Comparison of ENCODE assay signal across 10 mouse cellular contexts in the genomic region with DNA sequence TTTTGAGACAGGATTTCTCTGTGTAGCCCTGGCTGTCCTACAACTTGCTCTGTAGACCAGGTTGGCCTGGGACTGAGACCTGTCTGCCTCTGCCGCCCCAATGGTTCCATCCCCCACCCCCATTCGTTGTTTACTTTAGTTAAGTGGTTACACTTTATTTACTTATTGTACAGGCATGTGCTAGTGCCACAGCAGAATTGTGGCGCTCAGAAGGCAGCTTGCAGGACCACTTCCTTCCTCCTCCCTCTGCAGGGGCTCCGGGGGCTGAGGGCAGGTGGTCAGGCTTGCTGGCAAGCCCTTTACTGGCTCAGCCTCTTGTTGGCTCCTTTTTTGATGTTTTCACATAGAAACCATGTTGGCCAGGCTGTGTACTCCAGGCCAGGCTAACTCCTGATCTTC. TPM values are rescaled to one million over a fixed set of nuclear protein-coding genes. Genes with fewer than 3 reads are reported as not detected.
DNase-seq lines count a peak whose midpoint lies in the region; ATAC-seq and TF ChIP-seq lines count a peak whose summit lies in the region.
"Had no signal": no experiment of that assay in that cellular context is flagged by ENCODE, and none has a peak within 500 bp of the region (broad histone marks: within the 10 kb centered on the region; RNA-seq: fewer than 3 reads in every experiment).

No protein-coding gene starts in this region.

- H3K4me3 ChIP-seq in heart, embryonic 15.5 days, result peak overlapping the region; percentile 53
- H3K4me3 ChIP-seq in midbrain, postnatal 0 days (ENCODE audit: low read depth, low read length), result no peak overlapping the region
- no peak overlapping the region for H3K4me3 ChIP-seq in midbrain, embryonic 14.5 days (replicated peaks; ENCODE audit: low read depth, low read length)
- peak overlapping the region; percentile 53 for H3K4me3 ChIP-seq in intestine, embryonic 16.5 days (ENCODE audit: low read length)
- H3K4me3 ChIP-seq in left cerebral cortex, adult 2 months, result no peak overlapping the region

- 24% methylated on average over 4 of the region's 4 CpGs for WGBS in heart, embryonic 15.5 days
- WGBS in midbrain, postnatal 0 days, result 44% methylated on average over 4 of the region's 4 CpGs
- 44% methylated on average over 4 of the region's 4 CpGs for WGBS in midbrain, embryonic 14.5 days
- 35% methylated on average over 4 of the region's 4 CpGs for WGBS in intestine, embryonic 16.5 days

- intact Hi-C loops in left cerebral cortex, adult 2 months (cut with DNase I), result no loop called here

- H3K36me3 ChIP-seq in heart, embryonic 15.5 days, result no peaks in the 10 kb centered on the region
- H3K36me3 ChIP-seq in midbrain, postnatal 0 days (ENCODE audit: insufficient read depth, low read length), result no peaks in the 10 kb centered on the region
- H3K36me3 ChIP-seq in midbrain, embryonic 14.5 days (ENCODE audit: control insufficient read depth, insufficient read depth, low read length), result no peaks in the 10 kb centered on the region
- H3K36me3 ChIP-seq in intestine, embryonic 16.5 days (ENCODE audit: control insufficient read depth, insufficient read depth, low read length), result no peaks in the 10 kb centered on the region

- no peak overlapping the region for H3K27ac ChIP-seq in heart, embryonic 15.5 days
- no peak overlapping the region for H3K27ac ChIP-seq in midbrain, postnatal 0 days (ENCODE audit: low read depth, low read length)
- H3K27ac ChIP-seq in midbrain, embryonic 14.5 days (replicated peaks; ENCODE audit: low read depth, low read length), result no peak overlapping the region
- no peak overlapping the region for H3K27ac ChIP-seq in intestine, embryonic 16.5 days (ENCODE audit: low read length)
- H3K27ac ChIP-seq in left cerebral cortex, adult 2 months, result no peak overlapping the region

- H3K4me2 ChIP-seq in heart, embryonic 15.5 days, result peak overlapping the region; percentile 81
- H3K4me2 ChIP-seq in midbrain, postnatal 0 days (ENCODE audit: low read depth, low read length, poor library complexity, severe bottlenecking), result 0 out of 2 replicates have a peak overlapping the region, but pooled peaks have one; percentile 3
- H3K4me2 ChIP-seq in midbrain, embryonic 14.5 days (ENCODE audit: low read length), result no peak overlapping the region
- peak overlapping the region; percentile 71; the same call in 1 of the 2 replicates for H3K4me2 ChIP-seq in intestine, embryonic 16.5 days (ENCODE audit: low read depth, low read length)

- no peak for ATAC-seq in heart, embryonic 15.5 days (replicated peaks; ENCODE audit: insufficient number of reproducible peaks, insufficient read depth, low FRiP score, low read depth)
- no peak for ATAC-seq in midbrain, postnatal 0 days (ENCODE audit: low FRiP score)
- ATAC-seq in midbrain, embryonic 14.5 days (ENCODE audit: low FRiP score, low TSS enrichment), result no peak
- no peak for ATAC-seq in intestine, embryonic 16.5 days
- ATAC-seq: forebrain, embryonic 14.5 days had no signal

- no peak overlapping the region for H3K9ac ChIP-seq in heart, embryonic 15.5 days
- no peak overlapping the region for H3K9ac ChIP-seq in midbrain, postnatal 0 days (replicated peaks; ENCODE audit: low read length, poor library complexity, severe bottlenecking)
- no peak overlapping the region for H3K9ac ChIP-seq in midbrain, embryonic 14.5 days (replicated peaks; ENCODE audit: low read length)
- no peak overlapping the region for H3K9ac ChIP-seq in intestine, embryonic 16.5 days (ENCODE audit: low read depth, low read length)

- no peaks in the 10 kb centered on the region for H3K9me3 ChIP-seq in heart, embryonic 15.5 days (replicated peaks)
- H3K9me3 ChIP-seq in midbrain, postnatal 0 days (ENCODE audit: low read length), result no peaks in the 10 kb centered on the region
- H3K9me3 ChIP-seq in midbrain, embryonic 14.5 days (ENCODE audit: control insufficient read depth, low read length), result no peaks in the 10 kb centered on the region
- no peaks in the 10 kb centered on the region for H3K9me3 ChIP-seq in intestine, embryonic 16.5 days (ENCODE audit: control insufficient read depth, low read length)

- peaks cover 31% of the 10 kb centered on the region for H3K4me1 ChIP-seq in heart, embryonic 15.5 days (replicated peaks)
- no peaks in the 10 kb centered on the region for H3K4me1 ChIP-seq in midbrain, postnatal 0 days (ENCODE audit: insufficient read depth, low read length)
- no peaks in the 10 kb centered on the region for H3K4me1 ChIP-seq in midbrain, embryonic 14.5 days (ENCODE audit: control insufficient read depth, insufficient read depth, low read length)
- H3K4me1 ChIP-seq in intestine, embryonic 16.5 days (ENCODE audit: control insufficient read depth, insufficient read depth, low read length), result peaks cover 24% of the 10 kb centered on the region

- no peak for TF ChIP-seq CTCF in midbrain, postnatal 0 days (IDR thresholded peaks at IDR 0.05)
- TF ChIP-seq CTCF in left cerebral cortex, adult 2 months (IDR thresholded peaks at IDR 0.05), result no peak

- peaks cover 39% of the 10 kb centered on the region for H3K27me3 ChIP-seq in heart, embryonic 15.5 days
- peaks cover 27% of the 10 kb centered on the region for H3K27me3 ChIP-seq in midbrain, postnatal 0 days (ENCODE audit: insufficient read depth, low read length)
- peaks cover 42% of the 10 kb centered on the region for H3K27me3 ChIP-seq in midbrain, embryonic 14.5 days (ENCODE audit: control insufficient read depth, insufficient read depth, low read length)
- H3K27me3 ChIP-seq in intestine, embryonic 16.5 days (replicated peaks; ENCODE audit: control insufficient read depth, insufficient read depth, low read length), result peaks cover 7% of the 10 kb centered on the region; the same call in 1 of the 2 replicates

- DNase-seq in heart, adult 8-10 months (ENCODE audit: low spot score), result no peak
- no peak for DNase-seq in midbrain, postnatal 0 days (ENCODE audit: low spot score)
- DNase-seq in midbrain, embryonic 14.5 days, result no peak
- peak; percentile 50 for DNase-seq in thymus, postnatal 25 days
- DNase-seq in gastrocnemius, postnatal 25 days, result no peak
- DNase-seq in left cerebral cortex, adult 2 months (ENCODE audit: extremely low spot score in 1 of 2, low spot score in 2 of 2), result no peak
- DNase-seq: cerebellum, adult 9-11 months had no signal

RNA-seq across cellular contexts. Expression of a gene that starts 1.4 kb away (rescaled TPM):
- polyA plus RNA-seq in heart, embryonic 15.5 days (2015; fragmentation: Nextera tagmentation; extraction: Ambion mirVana), result 13.2 and 24.9 TPM in 2 replicates
- total RNA-seq in heart, adult 8-10 months (2022), result 10 to 100 TPM in 2 of 4 experiments, 1 to 10 TPM in 2; 7.5 to 11.3 (median 9.9) TPM
- 4.5 and 5.2 TPM in 2 replicates for total RNA-seq in midbrain, postnatal 0 days (2014; rRNA removed)
- 3.4 and 3.6 TPM in 2 replicates for polyA plus RNA-seq in midbrain, postnatal 0 days (2015; fragmentation: Nextera tagmentation; extraction: Ambion mirVana)
- polyA plus RNA-seq in midbrain, embryonic 14.5 days (2014; fragmentation: Nextera tagmentation; extraction: Ambion mirVana), result 1.7 and 4.1 TPM in 2 replicates
- 12.7 and 13.7 TPM in 2 replicates for polyA plus RNA-seq in intestine, embryonic 16.5 days (2015; fragmentation: Nextera tagmentation; extraction: Ambion mirVana)
- total RNA-seq in gastrocnemius, postnatal 25 days (2021), result 1 to 10 TPM; 1.6 to 3.0 TPM
- 1 to 10 TPM; 2.0 to 3.6 TPM for total RNA-seq in left cerebral cortex, adult 2 months (2021)

RNA-seq across cellular contexts. Expression of a gene that starts 12.0 kb away (rescaled TPM):
- 1.9 and 2.8 TPM in 2 replicates for polyA plus RNA-seq in heart, embryonic 15.5 days (2015; fragmentation: Nextera tagmentation; extraction: Ambion mirVana)
- 1 to 10 TPM in 1 of 4 experiments, under 1 TPM in 3; 0.27 to 1.9 (median 0.74) TPM for total RNA-seq in heart, adult 8-10 months (2022)
- total RNA-seq in midbrain, postnatal 0 days (2014; rRNA removed), result not detected in 2 replicates
- polyA plus RNA-seq in midbrain, postnatal 0 days (2015; fragmentation: Nextera tagmentation; extraction: Ambion mirVana), result 0.30 TPM in 1 of 2 replicates, not detected in the other
- polyA plus RNA-seq in midbrain, embryonic 14.5 days (2014; fragmentation: Nextera tagmentation; extraction: Ambion mirVana), result not detected in 2 replicates
- polyA plus RNA-seq in intestine, embryonic 16.5 days (2015; fragmentation: Nextera tagmentation; extraction: Ambion mirVana), result 1.8 and 5.4 TPM in 2 replicates
- 1 to 10 TPM; 1.0 to 1.6 TPM for total RNA-seq in gastrocnemius, postnatal 25 days (2021)
- total RNA-seq in left cerebral cortex, adult 2 months (2021), result 1 to 10 TPM; 1.5 to 1.6 TPM
- polyA plus RNA-seq: forebrain, embryonic 14.5 days had no signal

RNA-seq across cellular contexts. Expression of a gene that starts 14.6 kb away (rescaled TPM):
- 136 and 147 TPM in 2 replicates for polyA plus RNA-seq in heart, embryonic 15.5 days (2015; fragmentation: Nextera tagmentation; extraction: Ambion mirVana)
- 100 to 1,000 TPM; 135 to 142 (median 136) TPM for total RNA-seq in heart, adult 8-10 months (2022)
- total RNA-seq in midbrain, postnatal 0 days (2014; rRNA removed), result 62.9 and 80.9 TPM in 2 replicates
- 105 TPM in 2 replicates for polyA plus RNA-seq in midbrain, postnatal 0 days (2015; fragmentation: Nextera tagmentation; extraction: Ambion mirVana)
- polyA plus RNA-seq in midbrain, embryonic 14.5 days (2014; fragmentation: Nextera tagmentation; extraction: Ambion mirVana), result 98.6 and 112 TPM in 2 replicates
- 165 and 181 TPM in 2 replicates for polyA plus RNA-seq in intestine, embryonic 16.5 days (2015; fragmentation: Nextera tagmentation; extraction: Ambion mirVana)
- 10 to 100 TPM; 61.9 to 62.8 TPM for total RNA-seq in gastrocnemius, postnatal 25 days (2021)
- total RNA-seq in left cerebral cortex, adult 2 months (2021), result 10 to 100 TPM; 59.2 to 64.2 TPM

RNA-seq across cellular contexts. Expression of a gene that starts 14.7 kb away (rescaled TPM):
- polyA plus RNA-seq in heart, embryonic 15.5 days (2015; fragmentation: Nextera tagmentation; extraction: Ambion mirVana), result 0.04 and 0.13 TPM in 2 replicates
- total RNA-seq in heart, adult 8-10 months (2022), result under 1 TPM in 1 of 4 experiments, not detected in 3; 0.12 TPM
- total RNA-seq in midbrain, postnatal 0 days (2014; rRNA removed), result 6.3 and 7.7 TPM in 2 replicates
- 4.1 and 4.2 TPM in 2 replicates for polyA plus RNA-seq in midbrain, postnatal 0 days (2015; fragmentation: Nextera tagmentation; extraction: Ambion mirVana)
- polyA plus RNA-seq in midbrain, embryonic 14.5 days (2014; fragmentation: Nextera tagmentation; extraction: Ambion mirVana), result 0.71 and 1.0 TPM in 2 replicates
- polyA plus RNA-seq in intestine, embryonic 16.5 days (2015; fragmentation: Nextera tagmentation; extraction: Ambion mirVana), result 0.09 and 0.10 TPM in 2 replicates
- total RNA-seq in gastrocnemius, postnatal 25 days (2021), result not detected
- 100 to 1,000 TPM; 230 to 248 TPM for total RNA-seq in left cerebral cortex, adult 2 months (2021)

RNA-seq across cellular contexts. Expression of a gene that starts 40.6 kb away (rescaled TPM):
- 16.9 and 26.6 TPM in 2 replicates for polyA plus RNA-seq in heart, embryonic 15.5 days (2015; fragmentation: Nextera tagmentation; extraction: Ambion mirVana)
- 1 to 10 TPM; 1.8 to 6.8 (median 4.6) TPM for total RNA-seq in heart, adult 8-10 months (2022)
- 4.7 and 7.3 TPM in 2 replicates for total RNA-seq in midbrain, postnatal 0 days (2014; rRNA removed)
- polyA plus RNA-seq in midbrain, postnatal 0 days (2015; fragmentation: Nextera tagmentation; extraction: Ambion mirVana), result 5.5 and 7.2 TPM in 2 replicates
- 4.1 and 10.8 TPM in 2 replicates for polyA plus RNA-seq in midbrain, embryonic 14.5 days (2014; fragmentation: Nextera tagmentation; extraction: Ambion mirVana)
- polyA plus RNA-seq in intestine, embryonic 16.5 days (2015; fragmentation: Nextera tagmentation; extraction: Ambion mirVana), result 24.3 and 24.4 TPM in 2 replicates
- 1 to 10 TPM; 2.3 to 3.6 TPM for total RNA-seq in gastrocnemius, postnatal 25 days (2021)
- total RNA-seq in left cerebral cortex, adult 2 months (2021), result 1 to 10 TPM; 3.2 to 4.4 TPM

Comparison
In these comparisons a context has a peak if more than half of its experiments do, and no peak if none do; other contexts are left out.
1. H3K4me3 ChIP-seq: peak in heart, embryonic 15.5 days (single experiment) and intestine, embryonic 16.5 days (single experiment); none in midbrain, postnatal 0 days (single experiment), midbrain, embryonic 14.5 days (single experiment) and left cerebral cortex, adult 2 months (single experiment).